Mouse (Mus musculus) brown adipose tissue, adult 24 weeks (tissue): ENCODE measurements around the gene Fbln1. TPM values are rescaled to one million over a fixed set of nuclear protein-coding genes. Genes with fewer than 3 reads are reported as not detected.
A peak's percentile ranks its signal among the peaks of the same experiment; 100 is the strongest.
"Not testable (repeated sequence)": the region's sequence is repeated elsewhere in the genome, so short reads cannot be mapped to it uniquely, and the experiment has no call there.

Experiments
- H3K27ac ChIP-seq: fragments of 200-500 bp; replicated peaks from 2 replicates; pipeline ENCODE4 v1.5.1; 2012; ENCODE audit warnings: low read depth, mild to moderate bottlenecking, low read length
- H3K4me1 ChIP-seq: fragments of 200-500 bp; 2 replicates; pipeline ENCODE4 v1.6.1; 2012; ENCODE audit warnings: low read length, mixed read lengths; ENCODE audit not compliant: control insufficient read depth, insufficient read depth, insufficient read length
- H3K4me3 ChIP-seq: fragments of 200-500 bp; 2 replicates; pipeline ENCODE4 v1.5.1; 2012; ENCODE audit warnings: low read depth, mild to moderate bottlenecking, low read length, moderate library complexity; ENCODE audit not compliant: insufficient read depth
- polyA plus RNA-seq: library from polyadenylated mRNA; stranded (reverse); fragments of >200 nt; gene quantifications from 2 replicates; pipeline ENCODE4 v1.2.4, GENCODE M21; 2012; ENCODE audit not compliant: missing spikeins, insufficient read depth, insufficient read length

Gene Fbln1
- polyA plus RNA-seq, 1 experiment = 5.2 TPM

DNA sequence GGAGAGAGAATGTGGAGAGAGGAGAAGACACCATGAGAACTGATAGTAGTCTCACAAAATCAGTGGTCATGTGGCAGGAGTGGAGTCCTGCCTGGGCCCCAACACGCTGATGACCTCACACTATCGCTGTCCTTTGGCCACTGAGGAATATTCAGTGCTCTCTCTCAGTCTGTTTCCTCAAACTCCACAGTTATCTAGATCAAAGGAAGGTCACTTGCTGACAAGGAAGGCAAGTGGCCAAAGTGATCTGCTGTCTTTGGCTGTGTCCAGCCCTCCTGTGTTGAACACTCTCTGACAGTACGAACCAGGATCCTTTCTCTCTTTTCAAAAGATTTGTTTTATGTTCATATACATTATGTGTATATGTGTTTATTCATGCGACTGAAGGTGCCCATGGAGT is 117.5 kb downstream of the Fbln1 start:
- Histone ChIP-seq H3K27ac (no peak overlapping the region), H3K4me1 (no peaks in the 10 kb centered on the region)

DNA sequence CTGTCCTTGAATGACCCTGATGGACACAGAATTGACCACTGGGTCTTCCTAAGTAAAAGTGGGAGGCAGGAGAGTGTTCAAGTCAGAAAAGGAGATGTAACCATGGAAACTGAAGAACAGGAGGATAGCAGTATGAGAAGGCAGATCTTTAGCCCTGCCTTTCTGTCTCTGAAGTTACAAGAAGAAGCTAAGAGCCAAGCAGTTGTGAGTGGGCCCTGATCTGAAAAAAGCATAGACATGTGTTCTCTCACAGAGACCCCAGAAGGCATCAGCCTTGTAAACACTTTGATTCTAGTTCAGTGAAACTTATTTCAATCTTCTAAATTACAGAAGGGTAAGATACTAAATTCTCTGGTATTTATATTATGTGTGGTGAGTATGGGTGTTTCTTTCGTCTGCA is 118.7 kb downstream of the Fbln1 start:
- Histone ChIP-seq H3K27ac (no peak overlapping the region), H3K4me1 (no peaks in the 10 kb centered on the region), H3K4me3 (no peak overlapping the region)

More for the DNA sequence above, 117.5 kb downstream of the Fbln1 start:
- H3K4me3 ChIP-seq = no peak overlapping the region

DNA sequence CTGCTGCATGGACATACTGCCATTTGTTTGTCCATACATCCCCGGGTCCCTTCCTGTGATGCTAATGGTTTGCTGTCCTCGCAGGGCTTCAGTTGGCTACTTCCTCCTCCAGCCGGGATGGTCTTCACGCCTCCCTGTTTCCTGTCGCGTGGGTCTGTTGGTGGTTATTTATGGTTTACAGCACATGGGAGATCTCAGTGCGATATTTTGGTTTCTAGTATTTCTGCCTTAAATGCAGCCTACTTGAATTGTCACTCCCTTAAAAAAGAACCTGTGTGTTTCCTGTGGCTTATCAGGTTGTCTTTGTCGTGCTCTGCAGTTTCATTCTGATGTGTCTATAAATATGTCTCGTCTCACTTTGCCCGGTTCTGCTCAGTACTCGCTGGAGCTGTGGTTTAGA is 122.1 kb downstream of the Fbln1 start:
- Histone ChIP-seq H3K27ac (no peak overlapping the region), H3K4me3 (no peak overlapping the region), H3K4me1 (no peaks in the 10 kb centered on the region)

DNA sequence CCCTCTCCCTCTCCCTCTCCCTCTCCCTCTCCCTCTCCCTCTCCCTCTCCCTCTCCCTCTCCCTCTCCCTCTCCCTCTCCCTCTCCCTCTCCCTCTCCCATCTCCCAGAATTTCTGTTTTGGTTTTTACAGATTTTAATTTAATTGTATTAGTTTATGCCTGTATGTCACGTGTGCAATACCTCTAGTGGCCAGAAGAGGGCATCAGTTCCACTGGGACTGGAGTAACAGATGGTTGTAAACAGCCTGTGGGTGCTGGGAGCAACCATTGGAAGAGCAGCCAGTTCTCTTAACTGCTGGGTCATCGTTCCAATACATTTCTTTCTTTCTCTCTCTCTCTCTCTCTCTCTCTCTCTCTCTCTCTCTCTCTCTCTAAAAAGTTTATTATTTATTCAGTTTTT is 122.7 kb downstream of the Fbln1 start:
- not testable (repeated sequence) for H3K27ac ChIP-seq, H3K4me1 ChIP-seq, H3K4me3 ChIP-seq

DNA sequence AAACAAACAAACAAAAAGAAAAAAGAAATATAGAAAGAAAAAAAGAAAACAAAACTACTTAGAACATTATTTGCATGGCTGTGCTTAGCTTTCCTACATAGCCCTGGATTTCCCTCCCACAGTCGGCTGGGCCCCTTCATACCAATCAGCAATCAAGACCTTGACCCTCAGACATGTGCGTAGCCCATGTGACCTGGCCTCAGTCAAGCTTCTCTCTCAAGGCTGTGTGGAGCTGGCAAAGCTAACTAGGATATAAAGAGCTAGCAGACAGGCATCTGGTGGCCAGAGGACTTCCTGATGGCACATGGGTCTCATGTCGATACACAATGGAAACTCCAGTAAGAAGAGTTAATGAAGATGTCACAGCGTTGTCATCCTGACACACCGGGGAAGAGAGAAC is 123.3 kb downstream of the Fbln1 start:
- Histone ChIP-seq H3K4me1 (no peaks in the 10 kb centered on the region), H3K27ac (no peak overlapping the region), H3K4me3 (no peak overlapping the region)

DNA sequence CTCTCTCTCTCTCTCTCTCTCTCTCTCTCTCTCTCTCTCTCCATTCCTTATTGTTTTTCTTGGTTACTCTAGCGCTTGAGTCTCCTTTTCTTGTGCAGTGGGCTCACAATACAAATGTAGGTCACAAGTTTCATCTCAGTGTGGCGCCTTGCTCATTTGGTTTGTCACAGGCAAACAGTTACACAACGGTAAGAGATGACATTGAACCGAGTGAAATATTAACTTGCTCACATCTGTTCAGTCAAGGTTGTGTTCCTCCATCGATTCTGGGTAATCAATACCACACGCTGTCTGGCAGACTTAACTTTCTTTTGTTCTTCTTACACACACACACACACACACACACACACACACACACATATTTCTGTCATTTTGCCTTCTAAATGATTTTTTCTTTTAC is 124.3 kb downstream of the Fbln1 start:
- Histone ChIP-seq H3K4me1 (no peaks in the 10 kb centered on the region), H3K4me3 (no peak overlapping the region), H3K27ac (no peak overlapping the region)

DNA sequence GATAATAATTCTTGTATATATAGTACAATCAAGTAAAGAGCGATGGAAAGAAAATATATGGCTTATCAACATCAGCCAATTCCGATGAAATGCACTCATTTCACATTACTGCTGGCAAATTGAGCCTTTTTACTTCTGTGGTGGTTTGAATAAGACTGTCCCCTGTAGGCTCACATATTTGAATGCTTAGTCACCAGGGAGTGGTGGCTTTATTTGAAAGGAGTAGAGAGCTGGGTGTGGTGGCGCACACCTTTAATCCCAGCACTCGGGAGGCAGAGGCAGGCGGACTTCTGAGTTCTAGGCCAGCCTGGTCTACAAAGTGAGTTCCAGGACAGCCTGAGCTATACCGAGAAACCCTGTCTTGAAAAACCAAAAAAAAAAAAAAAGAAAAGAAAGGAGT is 127.8 kb downstream of the Fbln1 start:
- H3K27ac ChIP-seq, H3K4me1 ChIP-seq, H3K4me3 ChIP-seq: not testable (repeated sequence)

DNA sequence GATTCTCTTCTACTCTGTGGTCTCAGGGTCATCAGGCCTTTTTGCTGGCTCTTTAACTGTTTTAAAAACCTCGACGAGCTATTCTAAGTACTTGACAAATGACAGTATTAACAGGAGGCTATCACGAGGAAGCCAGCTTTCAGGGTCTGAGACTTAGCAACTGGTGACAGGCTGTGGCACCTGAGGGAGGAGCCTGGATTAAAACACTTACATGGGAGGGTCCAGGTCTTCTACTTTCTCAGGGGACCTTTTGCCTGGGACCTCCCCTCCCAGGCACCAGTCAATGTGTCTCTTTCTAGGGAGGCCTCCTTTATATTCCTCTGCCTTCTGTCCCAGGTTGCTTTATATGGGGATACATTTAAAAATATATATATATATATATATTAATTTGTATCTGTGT is 128.5 kb downstream of the Fbln1 start:
- Histone ChIP-seq H3K4me1 (no peaks in the 10 kb centered on the region), H3K27ac (no peak overlapping the region), H3K4me3 (no peak overlapping the region)

DNA sequence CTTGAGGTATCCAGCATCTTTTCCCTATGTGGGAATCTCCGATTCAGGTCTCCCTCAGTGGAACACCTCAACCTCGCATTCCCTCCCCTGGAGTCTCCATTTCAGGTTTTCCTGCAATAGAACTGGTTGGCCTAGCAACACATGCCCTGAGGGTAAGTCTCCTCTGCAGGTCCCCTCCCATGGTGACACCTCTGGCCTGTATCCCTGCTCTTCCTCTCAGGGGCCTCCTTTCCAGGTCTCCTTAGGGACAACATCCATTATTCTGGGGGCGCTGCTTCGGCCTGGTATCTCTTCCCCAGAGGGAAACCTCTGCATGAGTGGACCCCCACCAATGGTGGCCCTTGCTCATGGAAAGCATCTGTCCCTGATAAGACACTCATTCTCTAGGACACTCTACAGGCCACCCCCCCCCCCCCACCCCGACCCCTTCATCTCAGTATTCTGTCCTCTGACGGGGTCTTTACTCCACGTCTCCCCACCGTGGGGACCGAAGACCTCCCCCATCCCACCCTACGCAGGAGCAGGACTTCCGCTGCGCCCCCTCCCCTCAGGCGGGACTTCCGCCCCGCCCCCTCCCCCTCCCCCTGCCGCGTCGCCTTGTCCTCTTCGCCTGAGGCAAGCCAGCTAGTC is 130.0 kb downstream of the Fbln1 start, which contains the start of gene Atxn10:
Gene Atxn10 (plus strand): TSS at position 575 of the 630 bp plus-strand sequence.
- Histone ChIP-seq H3K4me1 (no peaks in the 10 kb centered on the region), H3K4me3 (peak within 1 kb of the TSS; percentile 93), H3K27ac (peak within 1 kb of the TSS; percentile 86)

Other genes starting within 250 kb of the Fbln1 start
- gene 5031439G07Rik, start 217.4 kb upstream of the Fbln1 start, polyA plus RNA-seq = 13.6 and 16.3 TPM in 2 replicates
- not detected in 2 replicates for gene Upk3a, start 188.8 kb upstream of the Fbln1 start, polyA plus RNA-seq
- 6.0 and 7.3 TPM in 2 replicates for gene Fam118a, start 177.0 kb upstream of the Fbln1 start, polyA plus RNA-seq
- not detected in 2 replicates for gene Smc1b, start 74.0 kb upstream of the Fbln1 start, polyA plus RNA-seq
- not detected in 2 replicates for gene Ribc2, start 73.9 kb upstream of the Fbln1 start, polyA plus RNA-seq
- 45.7 and 47.9 TPM in 2 replicates for gene Atxn10, start 130.3 kb downstream of the Fbln1 start, polyA plus RNA-seq